Mouse (Mus musculus): ENCODE measurements around the gene Gpr19. TPM values are rescaled to one million over a fixed set of nuclear protein-coding genes. Genes with fewer than 3 reads are reported as not detected.

Gene Gpr19
- polyA plus RNA-seq, 1 experiment from 2014 or later: 38.5 TPM

DNA sequence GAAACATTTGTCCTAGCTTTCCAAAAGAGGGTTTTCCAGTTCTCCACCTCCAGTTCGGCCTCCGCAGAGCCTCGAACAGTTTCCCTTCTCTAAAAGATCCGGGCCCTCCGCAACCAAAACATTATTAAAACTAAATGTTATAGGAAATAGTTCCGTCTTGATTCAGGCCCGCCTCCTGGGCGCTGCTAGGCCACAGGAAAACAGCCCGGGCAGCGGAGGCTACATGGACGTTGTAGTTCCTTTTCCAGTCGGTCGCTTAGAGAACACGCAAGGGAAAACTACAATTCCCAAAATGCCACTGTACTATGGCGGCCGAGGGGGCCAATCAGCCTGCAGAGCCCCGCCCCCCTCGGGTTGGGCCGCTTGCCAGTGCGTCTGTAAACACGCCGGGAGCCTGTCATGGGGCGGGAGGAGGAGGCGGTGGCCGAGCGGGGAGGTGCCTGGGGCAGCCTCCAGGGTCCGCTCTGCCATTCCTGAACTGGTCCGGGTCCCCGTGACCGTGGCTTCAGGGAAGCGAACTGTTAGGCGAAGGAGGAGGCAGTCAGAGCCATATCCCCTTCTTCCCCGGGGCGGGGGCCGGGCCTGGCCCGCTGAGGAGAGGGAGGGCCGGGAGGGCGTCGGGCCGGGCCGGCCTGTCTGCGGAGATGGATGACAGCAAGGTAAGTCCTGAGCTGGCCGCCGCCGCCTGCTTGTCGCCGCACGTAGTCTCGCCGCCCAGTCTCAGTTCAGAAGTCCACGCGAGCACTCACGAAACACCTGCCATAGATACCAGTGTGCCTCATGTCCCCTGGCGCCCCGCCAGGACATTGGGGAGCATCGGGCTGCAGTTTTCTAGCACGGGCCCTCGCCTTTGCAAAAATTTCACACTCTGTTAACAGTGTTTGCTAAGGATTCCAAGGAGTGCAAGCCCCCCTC lies 68.3 kb downstream of the Gpr19 start, which contains the start of gene Crebl2:
Crebl2 (plus strand) TSS at position 369 of the 915 bp plus-strand sequence.
- Histone ChIP-seq H3K4me3 (replicated peaks) (peak within 1 kb of the TSS; percentile 79), H3K4me1 (peaks cover 10% of the 10 kb centered on the region), H3K4me2 (peak within 1 kb of the TSS; percentile 79), H3K36me3 (replicated peaks) (no peaks in the 10 kb centered on the region), H3K9me3 (no peaks in the 10 kb centered on the region), H3K27ac (peak within 1 kb of the TSS; percentile 81), H3K9ac (peak within 1 kb of the TSS; percentile 69), H3K27me3 (0 out of 2 replicates have a peak, but pooled peaks cover 1% of the 10 kb centered on the region)
- WGBS: under 1% methylated on average over 55 of the region's 58 CpGs
- ATAC-seq (ENCODE audit: low FRiP score): peak; percentile 98

DNA sequence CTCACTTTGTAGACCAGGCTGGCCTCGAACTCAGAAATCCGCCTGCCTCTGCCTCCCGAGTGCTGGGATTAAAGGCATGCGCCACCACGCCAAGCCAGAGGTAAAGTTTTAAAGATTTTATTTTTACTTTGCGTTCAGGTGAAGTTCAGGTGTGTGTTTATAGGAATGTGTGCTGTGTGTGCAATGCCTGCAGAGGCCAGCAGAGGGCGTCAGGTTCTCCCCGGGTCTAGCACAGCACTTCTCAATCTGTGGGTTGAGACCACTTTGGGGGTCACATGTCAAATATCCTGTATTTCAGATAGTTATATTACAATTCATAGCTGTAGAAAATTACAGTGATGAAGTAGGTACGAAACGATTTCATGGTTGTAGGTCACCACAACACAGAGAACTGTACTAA lies 75.5 kb downstream of the Gpr19 start:
- 71% methylated on average over 10 of the region's 10 CpGs for whole genome bisulfite sequencing

DNA sequence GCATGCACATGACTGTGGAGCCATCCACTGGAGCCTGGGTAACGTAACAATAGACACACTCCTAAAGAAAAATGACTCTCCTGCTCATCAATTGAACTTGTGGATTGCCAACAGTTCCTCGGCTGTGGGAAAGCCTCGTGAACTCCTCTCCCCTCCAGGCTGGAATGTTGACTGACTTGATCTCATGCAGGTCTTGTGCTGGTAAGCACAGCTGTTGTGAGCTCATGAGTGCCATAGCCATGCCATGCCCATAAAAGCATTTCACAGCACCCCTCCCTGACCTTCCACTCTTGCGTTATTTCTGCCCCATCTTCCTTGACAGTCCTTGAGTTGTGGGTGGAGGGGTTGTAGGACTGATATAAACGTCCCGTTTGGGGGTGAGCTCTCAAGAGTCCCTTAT lies 78.0 kb downstream of the Gpr19 start:
- no peak overlapping the region for H3K4me2 ChIP-seq
- no peak overlapping the region for H3K27ac ChIP-seq
- no peak for ATAC-seq (ENCODE audit: low FRiP score)
- H3K9ac ChIP-seq: no peak overlapping the region
- no peak overlapping the region for H3K4me3 ChIP-seq (replicated peaks)
- peaks cover 8% of the 10 kb centered on the region; the same call in 1 of the 2 replicates for H3K27me3 ChIP-seq
- no peaks in the 10 kb centered on the region for H3K36me3 ChIP-seq (replicated peaks)
- no peaks in the 10 kb centered on the region for H3K4me1 ChIP-seq
- 69% methylated on average over 6 of the region's 6 CpGs for whole genome bisulfite sequencing
- H3K9me3 ChIP-seq: no peaks in the 10 kb centered on the region

More for the DNA sequence above, 75.5 kb downstream of the Gpr19 start:
- Histone ChIP-seq H3K36me3 (replicated peaks) (no peaks in the 10 kb centered on the region), H3K27ac (no peak overlapping the region), H3K9me3 (no peaks in the 10 kb centered on the region), H3K27me3 (peaks cover 8% of the 10 kb centered on the region; the same call in 1 of the 2 replicates), H3K4me3 (replicated peaks) (no peak overlapping the region), H3K4me1 (no peaks in the 10 kb centered on the region), H3K9ac (no peak overlapping the region), H3K4me2 (no peak overlapping the region)
- ATAC-seq (ENCODE audit: low FRiP score): no peak

DNA sequence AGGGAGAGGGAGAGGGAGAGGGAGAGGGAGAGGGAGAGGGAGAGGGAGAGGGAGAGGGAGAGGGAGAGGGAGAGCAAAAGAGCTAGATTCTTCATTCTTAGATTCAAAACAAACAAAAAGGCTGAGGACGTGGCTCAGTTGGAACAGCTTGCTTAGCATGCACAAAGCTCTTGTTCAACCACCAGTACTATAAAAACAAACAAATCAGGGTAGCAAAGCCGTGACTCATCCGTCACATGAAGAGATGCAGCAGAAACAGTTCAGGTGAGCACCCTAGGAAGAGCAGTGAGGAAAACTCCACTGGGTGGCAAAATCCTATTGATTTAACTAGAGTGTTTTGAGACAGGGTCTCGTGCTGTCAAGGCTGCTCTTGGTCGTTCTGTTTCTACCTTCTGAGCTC lies 78.6 kb downstream of the Gpr19 start:
- no peaks in the 10 kb centered on the region for H3K4me1 ChIP-seq
- no peak for ATAC-seq (ENCODE audit: low FRiP score)
- no peaks in the 10 kb centered on the region for H3K36me3 ChIP-seq (replicated peaks)
- H3K4me2 ChIP-seq: no peak overlapping the region
- 67% methylated on average over 5 of the region's 5 CpGs for WGBS
- peaks cover 4% of the 10 kb centered on the region; the same call in 1 of the 2 replicates for H3K27me3 ChIP-seq
- no peak overlapping the region for H3K4me3 ChIP-seq (replicated peaks)
- no peak overlapping the region for H3K9ac ChIP-seq
- no peaks in the 10 kb centered on the region for H3K9me3 ChIP-seq
- H3K27ac ChIP-seq: no peak overlapping the region

Other genes with a start within 250 kb of the Gpr19 start
- gene Dusp16, start 106.0 kb downstream of the Gpr19 start, polyA plus RNA-seq (2016; fragmentation: Nextera tagmentation; extraction: Ambion mirVana): 20.4 and 22.0 TPM in 2 replicates
- 1.7 and 1.8 TPM in 2 replicates for gene Crebl2, start 68.4 kb downstream of the Gpr19 start, polyA plus RNA-seq (2016; fragmentation: Nextera tagmentation; extraction: Ambion mirVana)
- 36.4 and 40.5 TPM in 2 replicates for gene Cdkn1b, start 21.8 kb upstream of the Gpr19 start, polyA plus RNA-seq (2016; fragmentation: Nextera tagmentation; extraction: Ambion mirVana)
- 3.7 and 3.9 TPM in 2 replicates for gene Apold1, start 83.1 kb upstream of the Gpr19 start, polyA plus RNA-seq (2016; fragmentation: Nextera tagmentation; extraction: Ambion mirVana)
- 91.3 and 93.0 TPM in 2 replicates for gene Ddx47, start 113.0 kb upstream of the Gpr19 start, polyA plus RNA-seq (2016; fragmentation: Nextera tagmentation; extraction: Ambion mirVana)
- gene Gprc5a, start 167.1 kb upstream of the Gpr19 start, polyA plus RNA-seq (2016; fragmentation: Nextera tagmentation; extraction: Ambion mirVana): 1.7 and 1.8 TPM in 2 replicates
- not detected in 2 replicates for gene Gprc5d, start 219.7 kb upstream of the Gpr19 start, polyA plus RNA-seq (2016; fragmentation: Nextera tagmentation; extraction: Ambion mirVana)